Mouse (Mus musculus) megakaryocyte progenitor cell, adult 5-6 weeks (primary cell): ENCODE data around the gene Tmem234. TPM values are rescaled to one million over a fixed set of nuclear protein-coding genes. Genes with fewer than 3 reads are reported as not detected.

Experiments
- ATAC-seq: replicated peaks from 2 replicates; pipeline ENCODE4 v1.8.0; 2016; ENCODE audit warnings: mild to moderate bottlenecking, moderate TSS enrichment, inconsistent platforms; ENCODE audit not compliant: poor library complexity
- total RNA-seq, 2 experiments: library from RNA; stranded (forward) in 1 of 2; stranded (reverse) in 1 of 2; fragments of 157-497, 149-512 nt in 1 of 2; fragments of 200-1000 nt in 1 of 2; gene quantifications; 2 replicates each; pipeline versions ENCODE4 v1.2.3 to v1.2.4; 2015 to 2017

Gene Tmem234
- total RNA-seq, 2 experiments from 2014 or later = 97.2 to 123 TPM

DNA sequence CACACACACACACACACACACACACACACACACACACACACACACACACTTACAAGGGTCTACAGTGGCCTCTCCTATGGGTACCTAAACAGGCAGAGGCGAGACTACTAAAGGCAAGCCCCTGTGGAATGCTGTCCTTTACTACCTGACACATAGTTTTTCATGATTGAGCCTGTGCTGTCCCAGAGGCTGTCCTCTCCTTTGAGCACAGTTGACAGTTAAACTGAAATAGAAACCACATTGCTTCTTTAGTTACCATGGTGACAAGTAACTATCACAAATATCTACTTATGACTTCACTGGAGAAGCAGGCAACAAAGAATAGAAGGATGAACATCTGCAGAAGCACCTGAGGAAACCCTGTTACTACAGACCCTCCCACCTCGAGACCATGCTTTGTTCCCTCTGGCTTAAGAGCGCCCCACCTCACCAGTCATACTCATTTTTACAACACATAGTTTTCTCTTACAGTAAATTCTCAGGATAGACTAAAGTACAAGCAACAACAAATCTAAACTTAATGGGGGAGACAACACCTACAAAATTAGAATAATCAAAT lies 61.9 kb downstream of the Tmem234 start:
- no peak for ATAC-seq

DNA sequence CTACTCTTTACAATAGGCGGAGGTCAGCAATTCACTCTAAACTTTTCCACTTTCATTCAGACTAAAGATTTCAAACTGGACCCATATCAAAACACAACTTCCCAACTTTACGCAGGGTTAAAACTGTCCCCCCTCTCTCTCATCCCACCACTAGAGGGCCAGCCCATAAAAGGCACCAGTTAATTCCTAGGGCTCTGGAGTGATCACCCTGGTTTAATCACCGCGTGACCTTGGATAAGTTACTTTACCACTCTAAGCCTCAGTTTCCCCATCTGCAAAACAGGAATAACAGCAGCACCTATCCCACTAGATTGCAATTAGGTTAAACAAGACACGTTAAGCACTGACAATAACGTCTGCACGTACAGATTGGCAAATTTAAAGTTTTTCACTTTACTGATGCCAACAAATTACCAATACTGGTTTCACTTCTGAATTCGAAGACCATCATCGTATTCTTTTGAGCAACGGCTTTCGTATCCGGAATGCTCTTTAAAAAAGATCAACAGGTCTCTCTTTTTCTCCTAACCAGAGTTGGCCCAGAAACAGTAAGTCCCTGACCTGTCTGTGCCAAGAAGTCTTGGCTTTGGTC lies 71.1 kb downstream of the Tmem234 start:
- peak; percentile 78 for ATAC-seq

GRCm38 (mm10) chr4:129672083-129672877 lies 71.8 kb downstream of the Tmem234 start, which contains the start of gene Kpna6:
Kpna6 (minus strand) TSS chr4:129672767.
- peak; percentile 93 for ATAC-seq

DNA sequence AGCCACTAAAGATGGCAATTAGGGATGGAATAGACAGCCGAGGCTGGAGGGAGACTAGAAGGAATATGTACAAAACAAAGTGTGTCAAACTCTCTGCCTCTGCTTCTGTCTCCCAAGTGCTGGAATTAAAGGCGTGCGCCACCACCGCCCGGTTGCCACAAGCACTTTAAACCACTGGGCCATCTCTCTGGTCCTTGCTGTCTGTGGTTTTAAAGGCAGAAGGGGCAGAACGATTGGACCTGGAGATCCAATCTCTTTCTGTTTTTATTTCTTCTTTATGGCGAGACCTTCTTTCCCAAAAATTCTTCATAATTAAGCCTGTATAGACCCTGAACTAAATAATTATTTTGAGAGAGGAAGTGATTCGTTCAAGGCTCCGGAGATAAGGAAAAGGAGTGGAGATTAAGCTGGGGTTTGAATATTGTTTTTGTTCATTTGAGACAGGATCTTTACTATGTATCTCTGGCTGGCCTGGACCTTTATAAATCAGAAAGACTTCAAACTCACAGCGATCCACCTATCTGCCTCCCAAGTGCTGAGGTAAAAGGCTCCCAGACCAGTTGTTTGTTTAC lies 72.5 kb downstream of the Tmem234 start:
- peak; percentile 38 for ATAC-seq

Other genes with a start within 250 kb of the Tmem234 start
- 2.1 and 2.6 TPM in 2 replicates for gene Zbtb8a, start 222.6 kb upstream of the Tmem234 start, total RNA-seq (2015)
- 5.4 and 7.3 TPM in 2 replicates for gene Zbtb8a, start 222.6 kb upstream of the Tmem234 start, total RNA-seq (2017)
- gene Zbtb8b, start 159.8 kb upstream of the Tmem234 start, total RNA-seq (2015) = not detected in 2 replicates
- not detected in 2 replicates for gene Zbtb8b, start 159.8 kb upstream of the Tmem234 start, total RNA-seq (2017)
- 14.4 and 14.6 TPM in 2 replicates for gene Bsdc1, start 139.1 kb upstream of the Tmem234 start, total RNA-seq (2015)
- gene Bsdc1, start 139.1 kb upstream of the Tmem234 start, total RNA-seq (2017) = 23.1 and 24.8 TPM in 2 replicates
- not detected in 2 replicates for gene Tssk3, start 109.6 kb upstream of the Tmem234 start, total RNA-seq (2015)
- not detected in 2 replicates for gene Tssk3, start 109.6 kb upstream of the Tmem234 start, total RNA-seq (2017)
- gene Fam229a, start 109.5 kb upstream of the Tmem234 start, total RNA-seq (2015) = not detected in 2 replicates
- gene Fam229a, start 109.5 kb upstream of the Tmem234 start, total RNA-seq (2017) = not detected in 2 replicates
- gene Marcksl1, start 87.1 kb upstream of the Tmem234 start, total RNA-seq (2015) = 56.8 and 62.3 TPM in 2 replicates
- gene Marcksl1, start 87.1 kb upstream of the Tmem234 start, total RNA-seq (2017) = 37.5 and 43.9 TPM in 2 replicates
- gene Hdac1, start 58.0 kb upstream of the Tmem234 start, total RNA-seq (2015) = 114 and 119 TPM in 2 replicates
- 58.5 and 79.7 TPM in 2 replicates for gene Hdac1, start 58.0 kb upstream of the Tmem234 start, total RNA-seq (2017)
- 1.2 and 2.7 TPM in 2 replicates for gene Lck, start 27.0 kb upstream of the Tmem234 start, total RNA-seq (2015)
- 3.5 and 4.4 TPM in 2 replicates for gene Lck, start 27.0 kb upstream of the Tmem234 start, total RNA-seq (2017)
- gene Fam167b, start 22.1 kb upstream of the Tmem234 start, total RNA-seq (2015) = not detected in 2 replicates
- not detected in 2 replicates for gene Fam167b, start 22.1 kb upstream of the Tmem234 start, total RNA-seq (2017)
- 405 and 434 TPM in 2 replicates for gene Eif3i, start within 50 bp of the Tmem234 start, total RNA-seq (2015)
- 298 and 336 TPM in 2 replicates for gene Eif3i, start within 50 bp of the Tmem234 start, total RNA-seq (2017)
- gene Dcdc2b, start 13.6 kb downstream of the Tmem234 start, total RNA-seq (2015) = 1.3 TPM in 1 of 2 replicates, not detected in the other
- 0.81 TPM in 1 of 2 replicates, not detected in the other for gene Dcdc2b, start 13.6 kb downstream of the Tmem234 start, total RNA-seq (2017)
- gene Iqcc, start 18.4 kb downstream of the Tmem234 start, total RNA-seq (2015) = 11.3 and 17.5 TPM in 2 replicates
- 16.8 and 17.9 TPM in 2 replicates for gene Iqcc, start 18.4 kb downstream of the Tmem234 start, total RNA-seq (2017)
- gene Ccdc28b, start 23.3 kb downstream of the Tmem234 start, total RNA-seq (2015) = 43.6 and 55.5 TPM in 2 replicates
- gene Ccdc28b, start 23.3 kb downstream of the Tmem234 start, total RNA-seq (2017) = 53.6 and 57.7 TPM in 2 replicates
- 29.9 and 34.6 TPM in 2 replicates for gene Txlna, start 40.4 kb downstream of the Tmem234 start, total RNA-seq (2015)
- gene Txlna, start 40.4 kb downstream of the Tmem234 start, total RNA-seq (2017) = 115 and 143 TPM in 2 replicates
- gene Kpna6, start 72.1 kb downstream of the Tmem234 start, total RNA-seq (2015) = 23.4 and 30.0 TPM in 2 replicates
- gene Kpna6, start 72.1 kb downstream of the Tmem234 start, total RNA-seq (2017) = 20.4 and 20.9 TPM in 2 replicates
- 23.5 and 26.4 TPM in 2 replicates for gene Tmem39b, start 96.2 kb downstream of the Tmem234 start, total RNA-seq (2015)
- gene Tmem39b, start 96.2 kb downstream of the Tmem234 start, total RNA-seq (2017) = 3.0 and 7.3 TPM in 2 replicates
- 104 and 118 TPM in 2 replicates for gene Khdrbs1, start 141.6 kb downstream of the Tmem234 start, total RNA-seq (2015)
- 87.7 and 97.3 TPM in 2 replicates for gene Khdrbs1, start 141.6 kb downstream of the Tmem234 start, total RNA-seq (2017)
- gene Ptp4a2, start 210.6 kb downstream of the Tmem234 start, total RNA-seq (2015) = 310 and 335 TPM in 2 replicates
- gene Ptp4a2, start 210.6 kb downstream of the Tmem234 start, total RNA-seq (2017) = 303 and 393 TPM in 2 replicates